In the genomic region with DNA sequence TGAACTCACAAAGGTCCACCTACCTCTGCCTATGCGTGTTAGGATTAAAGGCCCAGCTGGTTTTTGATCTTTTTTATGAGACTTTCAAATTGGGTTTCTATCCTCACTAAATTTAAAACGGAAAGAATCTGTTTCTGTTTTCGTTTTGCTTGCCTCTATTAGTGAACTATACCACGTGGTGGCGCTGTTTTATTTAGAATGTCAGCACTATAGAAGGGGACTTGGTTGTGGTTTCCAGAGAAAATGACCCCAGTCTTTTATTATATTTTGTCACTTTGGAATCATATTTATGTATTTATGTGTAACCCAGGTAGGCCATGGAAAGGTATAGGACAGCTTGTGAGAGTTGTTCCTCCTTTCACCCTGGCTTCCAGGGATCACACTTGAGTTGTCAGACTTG, we compare ENCODE assay signal across 8 mouse cellular contexts. TPM values are rescaled to one million over a fixed set of nuclear protein-coding genes. Genes with fewer than 3 reads are reported as not detected.
DNase-seq lines count a peak whose midpoint lies in the region; ATAC-seq lines count a peak whose summit lies in the region.

No protein-coding gene starts in this region.

- peaks cover 8% of the 10 kb centered on the region; the same call in 1 of the 2 replicates for H3K36me3 ChIP-seq in forebrain, embryonic 14.5 days (ENCODE audit: control insufficient read depth, insufficient read depth, low read length)
- H3K36me3 ChIP-seq in forebrain, embryonic 10.5 days (replicated peaks), result peaks cover 25% of the 10 kb centered on the region
- H3K36me3 ChIP-seq in neural tube, embryonic 11.5 days (ENCODE audit: control insufficient read depth, insufficient read depth, low read length), result no peaks in the 10 kb centered on the region; the same call in 1 of the 2 replicates
- no peaks in the 10 kb centered on the region for H3K36me3 ChIP-seq in neural tube, embryonic 15.5 days
- H3K36me3 ChIP-seq in limb, embryonic 10.5 days, result peaks cover 35% of the 10 kb centered on the region
- H3K36me3 ChIP-seq in splenic B cell, adult 2 months (ENCODE audit: control insufficient read depth, insufficient read depth, low read length, poor library complexity, severe bottlenecking), result peaks cover 7% of the 10 kb centered on the region; the same call in 1 of the 2 replicates

- no peak for ATAC-seq in forebrain, embryonic 14.5 days
- no peak for ATAC-seq in neural tube, embryonic 11.5 days (ENCODE audit: insufficient read depth, low FRiP score, low TSS enrichment)
- ATAC-seq in neural tube, embryonic 15.5 days (ENCODE audit: low FRiP score), result no peak

- no peaks in the 10 kb centered on the region for H3K9me3 ChIP-seq in forebrain, embryonic 14.5 days (replicated peaks; ENCODE audit: control insufficient read depth, low read length)
- H3K9me3 ChIP-seq in forebrain, embryonic 10.5 days, result no peaks in the 10 kb centered on the region
- no peaks in the 10 kb centered on the region for H3K9me3 ChIP-seq in neural tube, embryonic 11.5 days (ENCODE audit: control insufficient read depth, low read length)
- H3K9me3 ChIP-seq in neural tube, embryonic 15.5 days (replicated peaks), result no peaks in the 10 kb centered on the region
- no peaks in the 10 kb centered on the region for H3K9me3 ChIP-seq in limb, embryonic 10.5 days (replicated peaks)

- H3K27me3 ChIP-seq in forebrain, embryonic 14.5 days (replicated peaks; ENCODE audit: control insufficient read depth, insufficient read depth, low read length), result no peaks in the 10 kb centered on the region
- no peaks in the 10 kb centered on the region for H3K27me3 ChIP-seq in forebrain, embryonic 10.5 days (ENCODE audit: poor library complexity, severe bottlenecking)
- no peaks in the 10 kb centered on the region for H3K27me3 ChIP-seq in neural tube, embryonic 11.5 days (ENCODE audit: control insufficient read depth, insufficient read depth, low read length)
- no peaks in the 10 kb centered on the region for H3K27me3 ChIP-seq in neural tube, embryonic 15.5 days (replicated peaks)
- H3K27me3 ChIP-seq in limb, embryonic 10.5 days (ENCODE audit: low read depth, poor library complexity, severe bottlenecking), result no peaks in the 10 kb centered on the region
- H3K27me3 ChIP-seq in splenic B cell, adult 2 months (ENCODE audit: control insufficient read depth, insufficient read depth, low read length, poor library complexity, severe bottlenecking), result no peaks in the 10 kb centered on the region

- DNase-seq in forebrain, embryonic 14.5 days (ENCODE audit: low spot score), result peak; percentile 76
- DNase-seq in forebrain, embryonic 10.5 days (ENCODE audit: extremely low spot score, low spot score), result no peak
- DNase-seq in neural tube, embryonic 11.5 days (ENCODE audit: low spot score), result peak; percentile 33
- DNase-seq in c-Kit-positive CD71-positive TER-119-positive erythroid progenitor cells, embryonic 14.5 days (ENCODE audit: low spot score), result peak; percentile 55
- DNase-seq in heart, postnatal 36 days, result peak; percentile 6 to 21
- peak; percentile 35 for DNase-seq in limb, embryonic 10.5 days (ENCODE audit: low spot score)
- peak; percentile 63 for DNase-seq in splenic B cell, adult 2 months (ENCODE audit: low read depth, low spot score)

- no peak overlapping the region for H3K27ac ChIP-seq in forebrain, embryonic 14.5 days (ENCODE audit: low read depth, low read length)
- no peak overlapping the region for H3K27ac ChIP-seq in forebrain, embryonic 10.5 days
- no peak overlapping the region for H3K27ac ChIP-seq in neural tube, embryonic 11.5 days (ENCODE audit: low read depth, low read length)
- no peak overlapping the region for H3K27ac ChIP-seq in neural tube, embryonic 15.5 days (replicated peaks)
- H3K27ac ChIP-seq in limb, embryonic 10.5 days, result no peak overlapping the region

- no peaks in the 10 kb centered on the region for H3K4me1 ChIP-seq in forebrain, embryonic 14.5 days (ENCODE audit: control insufficient read depth, insufficient read depth, low read length)
- no peaks in the 10 kb centered on the region for H3K4me1 ChIP-seq in forebrain, embryonic 10.5 days
- H3K4me1 ChIP-seq in neural tube, embryonic 11.5 days (ENCODE audit: control insufficient read depth, insufficient read depth, low read length), result no peaks in the 10 kb centered on the region
- H3K4me1 ChIP-seq in neural tube, embryonic 15.5 days, result no peaks in the 10 kb centered on the region
- H3K4me1 ChIP-seq in limb, embryonic 10.5 days, result 0 out of 2 replicates have a peak, but pooled peaks cover 3% of the 10 kb centered on the region

- H3K4me2 ChIP-seq in forebrain, embryonic 14.5 days (ENCODE audit: low read length), result no peak overlapping the region
- no peak overlapping the region for H3K4me2 ChIP-seq in neural tube, embryonic 11.5 days (ENCODE audit: low read depth)
- H3K4me2 ChIP-seq in neural tube, embryonic 15.5 days, result no peak overlapping the region

- H3K9ac ChIP-seq in forebrain, embryonic 14.5 days (ENCODE audit: low read length), result no peak overlapping the region
- no peak overlapping the region for H3K9ac ChIP-seq in neural tube, embryonic 11.5 days (ENCODE audit: low read length)
- no peak overlapping the region for H3K9ac ChIP-seq in neural tube, embryonic 15.5 days (replicated peaks)

- 20% methylated on average over 5 of the region's 5 CpGs for WGBS in forebrain, embryonic 14.5 days
- WGBS in forebrain, embryonic 10.5 days, result 26% methylated on average over 5 of the region's 5 CpGs
- WGBS in neural tube, embryonic 11.5 days, result 25% methylated on average over 5 of the region's 5 CpGs
- WGBS in neural tube, embryonic 15.5 days, result 26% methylated on average over 5 of the region's 5 CpGs
- WGBS in limb, embryonic 10.5 days, result 20% methylated on average over 5 of the region's 5 CpGs

- no peak overlapping the region for H3K4me3 ChIP-seq in forebrain, embryonic 14.5 days (ENCODE audit: low read depth, low read length)
- H3K4me3 ChIP-seq in forebrain, embryonic 10.5 days, result no peak overlapping the region
- H3K4me3 ChIP-seq in neural tube, embryonic 11.5 days (ENCODE audit: low read depth, low read length), result no peak overlapping the region
- no peak overlapping the region for H3K4me3 ChIP-seq in neural tube, embryonic 15.5 days (replicated peaks)
- no peak overlapping the region for H3K4me3 ChIP-seq in limb, embryonic 10.5 days

- intact Hi-C loops in heart, postnatal 36 days (cut with DNase I), result loop anchor here (1.0 kb wide), 1 partner anchor 173 kb away; no protein-coding TSS in a partner anchor

RNA-seq across cellular contexts. Expression of a gene that starts 44.3 kb away (rescaled TPM):
- 7.6 and 7.8 TPM in 2 replicates for polyA plus RNA-seq in forebrain, embryonic 14.5 days (2014; fragmentation: Nextera tagmentation; extraction: Ambion mirVana)
- 11.1 and 11.5 TPM in 2 replicates for polyA plus RNA-seq in forebrain, embryonic 10.5 days (2016; fragmentation: Nextera tagmentation; extraction: Ambion mirVana)
- 11.9 and 12.3 TPM in 2 replicates for polyA plus RNA-seq in neural tube, embryonic 11.5 days (2014; fragmentation: Nextera tagmentation; extraction: Ambion mirVana)
- 7.3 and 8.0 TPM in 2 replicates for polyA plus RNA-seq in neural tube, embryonic 15.5 days (2015; fragmentation: Nextera tagmentation; extraction: Ambion mirVana)
- total RNA-seq in heart, postnatal 36 days (2021), result 10 to 100 TPM; 14.7 to 15.6 TPM
- 9.9 and 11.5 TPM in 2 replicates for polyA plus RNA-seq in limb, embryonic 10.5 days (2016; fragmentation: Nextera tagmentation; extraction: Ambion mirVana)

RNA-seq across cellular contexts. Expression of a gene that starts 52.9 kb away (rescaled TPM):
- polyA plus RNA-seq in forebrain, embryonic 14.5 days (2014; fragmentation: Nextera tagmentation; extraction: Ambion mirVana), result 2.5 and 3.5 TPM in 2 replicates
- 5.5 and 5.8 TPM in 2 replicates for polyA plus RNA-seq in forebrain, embryonic 10.5 days (2016; fragmentation: Nextera tagmentation; extraction: Ambion mirVana)
- polyA plus RNA-seq in neural tube, embryonic 11.5 days (2014; fragmentation: Nextera tagmentation; extraction: Ambion mirVana), result 2.8 and 3.8 TPM in 2 replicates
- polyA plus RNA-seq in neural tube, embryonic 15.5 days (2015; fragmentation: Nextera tagmentation; extraction: Ambion mirVana), result 6.1 and 6.5 TPM in 2 replicates
- total RNA-seq in heart, postnatal 36 days (2021), result 1 to 10 TPM; 2.8 to 6.7 TPM
- 6.5 and 9.2 TPM in 2 replicates for polyA plus RNA-seq in limb, embryonic 10.5 days (2016; fragmentation: Nextera tagmentation; extraction: Ambion mirVana)
